Mouse (Mus musculus): ENCODE data around the gene Gm20696.
A peak's percentile ranks its signal among the peaks of the same experiment; 100 is the strongest.

Gene Gm20696

DNA sequence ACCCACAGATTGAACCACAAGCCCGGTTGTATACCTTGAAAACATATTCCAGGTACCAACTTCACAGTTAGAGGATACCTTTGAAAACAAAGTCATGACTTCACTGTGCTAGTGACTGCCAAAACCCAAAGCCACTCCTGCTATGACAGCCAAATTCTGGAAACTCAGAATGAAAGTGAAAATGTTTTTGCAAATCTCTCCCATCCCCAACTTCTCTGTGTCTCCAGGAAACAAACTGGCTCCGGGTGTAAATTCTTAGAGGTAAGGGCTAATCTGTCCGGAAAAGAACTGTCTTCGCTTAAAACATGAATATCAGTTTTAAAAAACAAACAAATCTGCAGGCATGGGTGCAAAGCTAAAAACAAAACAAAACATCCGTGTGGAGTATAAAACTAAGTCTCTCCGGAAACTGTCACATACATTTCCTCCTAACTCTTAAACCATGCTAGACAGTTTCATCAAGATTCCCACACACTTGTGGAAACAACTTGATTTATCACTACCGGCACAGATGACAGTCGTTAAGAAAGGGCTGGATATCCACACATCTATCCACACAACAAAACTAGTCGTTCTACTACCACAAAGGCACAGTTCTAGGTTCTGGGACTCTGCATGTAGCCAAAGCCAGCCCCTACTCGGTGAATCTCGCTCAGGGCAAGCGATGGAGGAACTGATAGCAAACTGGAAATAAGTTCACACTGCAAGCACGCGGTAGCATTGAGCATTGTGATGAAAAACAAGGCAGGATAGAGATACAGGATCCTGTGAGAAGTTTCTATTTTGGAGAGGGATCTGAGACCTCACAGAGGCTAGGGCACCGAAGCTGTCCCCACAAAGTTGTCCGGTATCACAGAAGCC is 910 bp downstream of the Gm20696 start:
- DNase-seq (ENCODE audit: extremely low read depth, low read depth), result no peak

DNA sequence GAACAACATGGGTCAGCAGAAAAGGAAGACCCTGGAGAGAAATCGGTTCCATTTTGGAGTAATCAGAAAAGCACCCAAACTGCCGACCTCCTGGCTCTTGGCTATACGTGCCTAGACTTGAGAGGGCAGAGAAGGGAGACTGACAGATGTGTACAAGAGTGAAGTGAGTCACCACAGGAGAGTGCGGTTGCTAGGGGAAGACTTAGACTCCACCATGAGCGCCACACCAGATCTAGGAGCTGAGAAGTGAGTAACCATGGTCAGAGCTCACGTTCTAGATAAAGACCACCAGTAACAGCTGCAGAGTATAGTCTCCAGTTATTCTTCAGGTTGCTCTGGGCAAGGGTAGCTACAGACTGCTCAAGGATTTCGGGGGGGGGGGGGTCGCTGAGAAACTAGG is 3.4 kb downstream of the Gm20696 start:
- DNase-seq (ENCODE audit: extremely low read depth, low read depth), result no peak

DNA sequence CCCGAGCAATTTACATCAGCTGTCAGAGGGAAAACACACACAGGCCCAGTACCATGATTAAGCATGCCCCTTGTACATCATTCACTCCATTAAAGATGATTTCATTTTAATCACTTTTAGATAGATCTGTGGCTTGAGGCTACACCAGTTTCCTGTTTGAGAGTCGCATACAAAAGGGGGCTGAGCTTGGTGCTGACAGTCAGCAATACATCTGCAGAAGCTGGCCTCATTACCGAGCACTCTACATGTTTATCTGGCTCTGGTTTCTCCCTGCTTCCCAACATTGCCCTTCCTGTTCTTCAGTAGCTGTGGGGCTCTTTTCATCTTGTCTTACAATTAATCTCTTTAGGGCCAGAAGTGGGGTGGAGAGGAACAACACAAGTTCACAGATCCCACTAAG is 6.2 kb downstream of the Gm20696 start:
- no peak for DNase-seq (ENCODE audit: extremely low read depth, low read depth)

DNA sequence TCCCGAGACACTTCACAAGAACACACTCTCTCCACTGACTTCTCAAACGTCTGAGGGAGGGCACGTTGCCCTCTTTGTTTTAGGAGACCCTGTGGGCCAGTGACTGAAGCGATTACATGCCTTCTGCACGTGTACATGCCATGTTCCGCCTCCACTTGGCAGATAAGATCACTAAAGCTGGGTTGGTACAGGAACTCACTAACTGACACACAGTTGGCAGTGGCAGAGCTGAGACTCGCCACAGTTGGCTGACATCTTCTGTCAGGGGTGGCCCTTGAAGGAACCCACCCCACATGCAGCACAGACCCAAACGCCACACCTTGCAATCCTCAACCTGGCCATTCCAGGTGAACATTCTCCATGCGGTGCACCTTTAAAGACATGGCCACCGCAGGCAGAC is 8.0 kb downstream of the Gm20696 start:
- DNase-seq (ENCODE audit: extremely low read depth, low read depth), result no peak

DNA sequence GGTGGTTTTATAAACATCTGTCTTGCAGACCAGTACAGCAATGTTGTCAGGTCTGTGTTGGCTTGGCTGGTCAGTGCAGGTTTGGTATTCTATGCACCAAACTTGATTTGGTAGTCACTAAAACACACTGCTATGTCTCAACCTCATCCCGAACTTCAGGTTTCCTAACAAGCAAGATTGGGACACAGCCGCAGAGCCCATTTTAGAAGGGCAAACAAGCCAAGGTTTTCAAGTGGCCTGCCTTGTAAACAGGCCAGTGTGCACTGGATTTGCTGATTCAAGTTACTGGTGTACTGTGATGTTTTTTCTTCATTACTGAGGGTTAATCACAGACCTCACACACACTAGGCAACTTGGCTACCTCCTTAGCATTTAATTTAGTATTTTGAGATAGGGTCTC is 10.5 kb downstream of the Gm20696 start:
- no peak for DNase-seq (ENCODE audit: extremely low read depth, low read depth)

DNA sequence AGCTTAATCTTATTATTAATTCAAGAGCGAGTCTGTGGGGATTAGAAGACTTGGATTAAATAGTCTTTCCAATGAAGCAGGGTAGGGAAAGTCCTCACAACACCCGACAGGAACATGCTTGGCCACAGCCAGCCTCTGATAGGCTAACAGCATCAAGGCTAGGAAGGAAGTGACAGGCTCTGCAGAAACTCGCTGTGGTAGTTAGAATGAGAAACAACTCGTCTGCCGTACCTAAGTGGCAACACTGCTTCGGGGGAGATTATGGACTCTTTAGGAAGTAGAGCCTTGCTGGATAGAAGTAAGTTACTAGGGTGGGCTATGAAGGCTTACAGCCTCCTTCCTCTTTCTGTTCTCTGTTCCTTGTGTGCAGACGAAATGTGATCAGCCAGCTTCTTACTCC is 11.1 kb downstream of the Gm20696 start:
- peak; percentile 45 for DNase-seq (ENCODE audit: extremely low read depth, low read depth)

DNA sequence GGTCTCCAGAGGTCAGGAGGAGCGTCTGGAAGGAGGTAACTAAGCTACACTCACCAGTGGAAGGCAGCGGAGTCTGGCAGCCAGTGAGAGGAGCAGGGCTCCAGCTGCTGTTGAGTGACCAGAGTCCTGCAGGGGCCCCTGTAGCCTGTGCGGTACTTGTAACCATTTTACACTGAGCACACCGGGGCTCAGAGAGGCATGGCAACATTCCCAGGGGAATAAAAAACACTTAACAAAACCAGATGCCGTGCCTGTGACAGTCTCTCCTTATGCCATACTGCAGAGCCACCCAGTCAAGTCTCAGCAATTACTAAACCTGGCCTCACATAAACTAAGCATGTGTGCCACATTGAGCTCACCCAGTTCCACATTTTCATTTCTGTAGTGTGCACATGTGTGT is 12.3 kb downstream of the Gm20696 start:
- DNase-seq (ENCODE audit: extremely low read depth, low read depth), result no peak

DNA sequence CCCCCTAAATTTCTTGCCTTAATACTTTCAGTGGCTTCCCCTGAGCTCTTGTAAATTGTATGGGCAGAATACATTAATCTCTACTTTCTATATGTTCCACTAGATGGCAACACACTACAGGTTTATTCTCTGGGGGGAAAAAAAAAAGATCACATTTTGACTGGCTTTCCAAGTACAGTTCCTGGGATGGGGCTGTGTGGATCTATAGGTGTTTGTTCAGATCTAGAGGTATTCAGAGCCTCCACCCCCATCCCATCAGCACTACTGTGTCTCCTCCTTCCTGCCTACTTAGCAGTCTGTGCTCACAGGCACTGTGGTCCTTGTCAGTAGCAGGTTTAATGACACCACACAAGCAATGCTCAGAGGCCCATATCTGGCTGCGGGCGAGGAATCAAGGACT is 14.3 kb downstream of the Gm20696 start:
- DNase-seq (ENCODE audit: extremely low read depth, low read depth), result no peak

DNA sequence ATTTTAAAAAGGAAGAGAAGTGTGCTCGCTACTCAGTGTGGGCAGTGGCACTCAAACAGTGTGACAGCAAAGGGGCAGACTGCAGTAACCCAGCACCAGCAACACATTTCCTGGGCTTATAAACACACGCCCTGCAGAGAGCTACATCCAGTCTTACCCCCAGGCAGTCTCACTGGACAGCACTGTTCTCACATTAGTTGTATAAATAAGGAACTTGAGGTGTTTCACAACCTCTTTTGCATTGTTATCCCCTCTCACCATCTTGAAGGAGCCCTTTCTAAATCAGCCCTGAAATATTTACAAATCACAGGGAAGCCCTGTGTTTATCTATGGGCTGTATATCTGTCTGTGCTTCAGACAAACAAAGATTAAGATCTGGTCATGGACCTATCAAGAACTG is 17.3 kb downstream of the Gm20696 start:
- DNase-seq (ENCODE audit: extremely low read depth, low read depth), result no peak

DNA sequence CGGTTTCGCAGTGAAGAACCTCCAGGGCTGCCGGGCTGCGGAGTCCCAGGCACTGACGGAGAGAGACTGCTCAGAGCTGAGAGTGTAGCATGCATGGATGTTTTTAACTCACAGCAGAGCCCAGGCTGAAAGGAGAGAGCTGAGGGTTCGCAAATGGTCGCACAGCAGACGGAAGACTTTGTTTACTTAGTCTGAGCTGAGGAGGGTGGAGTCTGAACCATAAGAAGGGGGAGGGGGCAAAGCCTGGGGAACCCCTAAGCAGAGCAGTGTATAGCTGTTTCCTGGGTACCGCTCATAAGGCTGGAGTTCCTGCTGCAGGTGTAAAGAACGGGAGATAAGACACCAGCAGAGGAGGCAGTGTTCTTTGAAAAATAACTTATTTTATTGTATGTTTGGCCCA is 20.3 kb downstream of the Gm20696 start:
- DNase-seq (ENCODE audit: extremely low read depth, low read depth), result no peak

DNA sequence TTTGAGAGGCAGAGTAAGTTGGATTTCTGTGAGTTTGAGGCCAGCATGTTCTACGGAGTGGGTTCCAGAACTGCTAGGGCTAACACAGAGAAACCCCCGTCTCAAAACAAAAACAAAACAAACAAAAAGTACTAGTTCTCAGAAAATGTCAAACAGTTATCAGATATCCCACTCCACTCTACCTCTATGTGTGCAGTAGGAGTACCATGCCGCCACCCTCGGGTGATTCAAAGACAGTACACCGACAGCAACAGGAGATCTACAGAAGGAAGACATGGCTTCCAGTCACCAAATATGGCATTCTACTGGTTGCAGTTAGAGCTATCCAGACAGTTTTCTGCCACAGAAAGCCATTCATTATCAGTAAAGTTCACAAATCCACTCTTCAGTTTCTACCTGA is 21.7 kb downstream of the Gm20696 start:
- no peak for DNase-seq (ENCODE audit: extremely low read depth, low read depth)

DNA sequence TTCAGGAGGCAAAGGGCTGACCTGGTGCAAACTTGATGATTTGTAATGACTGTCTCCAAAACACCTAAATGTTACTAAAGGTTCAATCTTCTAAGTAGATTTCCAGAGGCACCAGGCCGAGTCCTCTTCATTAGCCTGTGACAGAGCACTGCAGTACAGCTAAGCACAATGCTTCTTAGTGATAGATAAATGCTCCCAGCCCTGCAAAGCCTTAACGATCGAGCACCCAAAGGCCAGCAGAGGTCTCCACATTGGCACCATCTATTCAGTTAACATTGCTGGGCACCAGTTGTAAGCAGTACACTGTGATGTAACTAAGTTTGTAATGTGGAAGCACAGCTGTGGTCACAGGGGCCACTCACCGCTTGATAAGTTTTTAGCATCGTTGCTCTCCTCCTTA is 22.2 kb downstream of the Gm20696 start:
- no peak for DNase-seq (ENCODE audit: extremely low read depth, low read depth)

DNA sequence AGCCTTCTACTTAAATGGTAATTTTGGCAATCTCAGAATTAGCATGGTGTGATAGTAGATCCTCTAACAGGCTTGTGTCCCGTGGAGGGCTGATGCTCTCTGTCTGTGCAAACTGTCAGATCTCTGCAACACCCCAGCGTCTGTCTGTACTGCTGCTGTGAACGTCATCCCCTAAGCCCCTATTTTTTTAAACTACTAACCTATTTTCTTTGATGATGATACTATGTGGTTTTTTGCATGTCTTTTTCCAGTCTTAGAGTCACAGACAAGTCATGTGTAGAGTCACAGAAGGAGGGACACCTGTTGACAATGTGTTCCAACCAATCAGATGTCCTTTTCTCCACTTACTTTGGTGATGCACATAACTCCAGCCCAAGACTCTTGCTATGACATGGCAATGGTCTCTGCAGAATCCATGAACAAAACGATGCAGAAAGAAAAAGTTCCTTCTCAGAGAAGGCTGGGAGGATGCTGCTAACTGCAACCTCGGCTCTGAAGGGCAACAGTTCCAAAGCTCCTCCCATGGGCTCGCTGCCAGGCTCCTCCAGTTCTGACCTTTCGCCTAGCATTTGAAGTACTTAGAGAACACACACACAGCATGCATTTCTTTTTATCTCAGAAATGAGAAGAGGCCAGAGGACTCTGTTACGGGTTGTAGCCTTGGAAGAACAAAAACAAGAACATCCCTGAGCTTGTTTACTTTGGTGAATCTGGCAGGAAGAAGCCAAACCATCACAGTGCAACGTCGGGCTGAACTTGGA is 23.0 kb downstream of the Gm20696 start:
- no peak for DNase-seq (ENCODE audit: extremely low read depth, low read depth)

DNA sequence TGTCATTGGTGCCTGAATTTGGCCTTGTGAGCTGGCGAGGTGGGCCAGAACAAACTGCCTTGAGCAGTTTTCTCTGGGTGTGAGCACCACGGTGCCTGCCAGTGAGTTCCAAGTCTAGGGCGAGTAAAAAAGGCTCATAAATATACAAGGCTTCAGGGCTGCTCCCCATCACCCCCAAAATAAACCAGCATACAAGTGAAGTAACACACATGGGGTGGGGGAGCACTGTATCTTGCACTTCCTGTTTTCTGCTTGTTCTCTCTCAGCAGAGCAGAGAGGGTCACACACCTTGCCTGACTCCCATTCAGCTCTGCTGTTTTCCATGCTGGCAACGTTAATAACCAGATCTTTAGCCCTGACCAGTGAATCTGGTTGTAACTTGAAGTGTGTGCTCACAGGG is 29.1 kb downstream of the Gm20696 start:
- no peak for DNase-seq (ENCODE audit: extremely low read depth, low read depth)

DNA sequence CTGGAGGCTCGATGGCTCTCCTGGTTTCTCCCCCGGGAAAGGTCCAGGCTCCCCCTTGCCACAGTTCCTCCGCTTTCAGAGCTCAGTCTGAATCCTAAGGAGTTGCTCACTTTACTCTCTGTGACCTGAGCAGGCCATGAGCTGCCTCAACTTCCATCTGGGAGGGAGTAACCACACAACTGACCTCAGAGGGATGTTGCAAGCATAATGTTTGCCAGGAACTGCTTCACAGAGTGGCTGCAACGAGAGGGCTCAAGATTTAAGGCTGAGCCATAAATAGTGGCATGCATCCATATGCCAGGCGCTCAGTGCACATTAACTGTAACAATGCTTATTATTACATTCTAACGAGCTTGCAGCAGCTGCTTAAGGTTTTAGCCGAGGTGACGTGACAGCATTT is 29.8 kb downstream of the Gm20696 start:
- DNase-seq (ENCODE audit: extremely low read depth, low read depth), result no peak

DNA sequence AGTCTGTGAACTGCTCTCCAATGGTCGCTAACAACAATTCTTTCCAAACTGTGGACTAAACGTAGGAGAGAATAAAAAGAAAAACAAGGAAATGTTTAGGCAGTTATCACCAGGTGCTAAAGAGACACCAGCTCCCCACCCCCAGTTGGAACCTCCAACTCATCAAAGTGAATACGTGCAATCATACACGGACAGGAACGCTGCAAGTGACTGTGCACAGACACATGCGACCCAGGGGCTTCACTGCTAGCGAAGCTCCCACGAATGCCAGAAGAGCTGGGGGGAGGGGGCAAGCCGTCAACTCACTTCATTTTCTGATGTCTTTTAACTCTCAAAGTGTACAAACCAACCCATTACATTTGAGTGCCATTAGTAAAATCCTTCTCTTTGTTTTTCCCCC is 30.5 kb downstream of the Gm20696 start:
- no peak for DNase-seq (ENCODE audit: extremely low read depth, low read depth)

DNA sequence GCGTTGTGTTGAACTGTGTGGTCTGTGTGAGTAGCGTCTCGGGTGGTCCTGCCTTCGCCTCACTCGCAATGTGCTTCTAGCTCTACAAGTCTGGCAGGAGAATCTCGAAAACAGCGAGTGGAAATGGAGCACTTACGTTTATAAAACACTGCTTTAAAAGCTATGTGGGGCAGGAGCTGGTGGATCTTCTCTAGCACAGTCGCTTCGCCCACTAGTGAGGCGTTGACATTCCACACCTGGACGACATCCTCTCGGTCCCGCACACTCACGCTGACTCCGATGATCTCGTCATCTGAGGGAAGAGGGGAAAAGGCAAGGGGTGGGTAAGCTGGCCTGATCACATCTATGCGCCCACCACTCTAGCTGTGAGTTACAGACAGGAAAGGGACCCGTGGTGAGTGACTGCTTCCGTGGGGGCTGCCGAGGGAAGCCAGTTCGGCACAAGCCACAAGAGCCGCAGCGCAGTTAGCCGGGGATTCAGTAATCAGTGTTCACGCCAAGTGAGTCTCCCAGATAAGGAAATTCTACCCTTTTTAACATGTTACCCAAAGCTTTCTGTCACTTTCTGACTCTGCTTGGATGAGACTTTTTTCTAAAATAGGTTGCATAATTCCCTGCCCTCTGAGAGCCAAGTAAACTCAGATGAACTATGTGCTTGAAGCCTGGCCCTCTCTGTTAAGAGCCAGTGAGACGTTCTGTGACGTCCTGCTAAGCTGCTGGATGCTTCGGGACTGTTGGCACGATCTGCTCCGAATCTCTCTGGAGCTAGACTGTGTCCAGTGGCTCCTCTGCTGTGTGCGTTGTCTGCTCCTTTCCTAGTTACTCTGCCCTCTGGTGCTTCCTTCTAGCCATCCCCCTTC is 34.2 kb downstream of the Gm20696 start:
- DNase-seq (ENCODE audit: extremely low read depth, low read depth), result no peak

DNA sequence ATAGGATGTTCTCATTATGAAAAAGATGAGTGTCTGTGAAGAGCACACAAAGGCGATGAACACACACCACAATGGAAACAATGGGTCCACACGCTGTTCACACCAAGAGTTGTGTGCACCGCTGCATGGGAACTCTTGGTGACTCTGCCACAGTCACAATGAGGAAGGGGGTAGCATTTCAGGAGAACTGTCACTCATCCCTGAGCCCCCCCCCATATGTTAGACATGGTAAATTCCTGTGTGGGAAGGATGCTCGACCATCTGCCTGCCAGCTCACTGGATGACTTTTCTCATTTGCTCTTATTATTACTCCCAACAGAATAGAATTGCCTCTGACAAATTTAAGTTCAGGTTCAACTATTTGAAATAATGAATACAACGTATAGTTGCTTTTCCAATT is 35.0 kb downstream of the Gm20696 start:
- DNase-seq (ENCODE audit: extremely low read depth, low read depth), result no peak

DNA sequence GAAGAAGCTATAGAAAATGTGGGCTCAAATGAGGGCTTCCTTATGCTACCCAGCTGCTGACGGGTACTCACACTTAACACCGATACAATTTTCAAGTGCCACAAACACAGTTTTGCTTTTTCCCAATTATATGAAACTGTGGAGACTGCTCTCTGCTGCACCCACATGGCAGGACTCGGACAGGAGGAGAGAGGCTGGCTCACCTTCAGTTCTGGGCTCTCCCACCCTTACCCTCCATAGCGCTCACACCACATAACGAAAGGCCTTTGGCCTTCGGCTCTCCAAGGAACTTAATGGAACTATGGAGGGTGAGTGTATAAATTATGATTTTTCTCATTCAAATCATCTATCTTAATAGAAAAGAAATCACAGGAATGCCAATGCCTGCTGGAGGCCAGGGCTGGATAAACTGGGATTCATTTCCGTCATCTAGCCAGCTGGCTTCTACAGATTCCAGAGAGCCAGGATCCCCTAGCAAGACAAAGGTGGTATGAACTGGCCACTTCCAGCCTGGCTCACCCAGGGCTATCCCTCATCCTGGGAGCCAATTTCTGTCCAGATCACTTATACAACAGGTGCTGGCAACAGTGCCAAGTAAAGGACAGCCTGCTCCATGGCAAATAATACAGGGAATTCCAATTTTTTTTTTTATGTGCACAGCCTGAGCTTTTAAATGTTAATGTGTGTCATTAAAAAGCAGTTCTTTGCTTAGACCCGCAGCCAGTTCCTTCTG is 36.7 kb downstream of the Gm20696 start:
- DNase-seq (ENCODE audit: extremely low read depth, low read depth), result no peak

DNA sequence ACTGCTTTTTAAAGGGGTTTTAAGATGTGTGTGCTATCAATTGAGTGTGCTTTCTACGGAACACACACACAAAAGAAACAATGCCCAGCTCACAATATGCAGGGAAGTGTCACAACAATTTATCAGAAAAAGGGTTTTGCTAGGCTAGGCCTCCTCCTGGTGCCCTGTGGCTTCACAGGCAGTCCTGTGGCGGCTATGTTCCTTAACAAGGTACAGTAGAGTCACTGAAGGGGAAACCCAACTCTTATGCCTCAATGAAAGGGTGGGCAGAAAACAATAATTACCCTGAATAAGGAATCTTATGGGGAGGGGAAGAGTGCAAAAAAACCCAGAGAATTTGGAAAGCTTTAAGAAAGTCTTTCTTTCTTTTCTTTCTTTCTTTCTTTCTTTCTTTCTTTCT is 40.2 kb downstream of the Gm20696 start:
- no peak for DNase-seq (ENCODE audit: extremely low read depth, low read depth)

DNA sequence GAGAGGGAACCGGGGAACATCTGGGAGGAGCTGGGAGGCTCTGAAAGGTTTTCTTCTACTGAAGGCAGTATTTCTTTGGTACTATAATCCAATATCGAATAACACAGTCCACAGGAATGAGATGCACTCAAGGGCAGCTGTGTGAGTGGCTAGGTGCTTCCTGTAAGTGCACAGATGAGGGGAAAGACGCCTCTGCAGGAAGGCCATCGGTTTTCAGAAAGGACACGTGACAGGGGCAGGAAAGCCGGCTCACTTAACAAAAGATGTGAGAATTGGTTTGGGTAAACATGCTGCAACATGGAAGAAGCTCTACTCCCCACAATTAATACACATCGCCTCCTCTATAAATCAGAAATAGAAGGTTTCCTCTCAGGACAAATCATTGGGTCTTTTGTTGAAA is 40.8 kb downstream of the Gm20696 start:
- DNase-seq (ENCODE audit: extremely low read depth, low read depth), result no peak
